Mouse (Mus musculus) cortical plate, adult 2 months (tissue): ENCODE results near the gene Arsa. TPM values are rescaled to one million over a fixed set of nuclear protein-coding genes. Genes with fewer than 3 reads are reported as not detected.
A peak's percentile ranks its signal among the peaks of the same experiment; 100 is the strongest.

Experiments
- H3K27ac ChIP-seq: fragments of 200-500 bp; 2 replicates; pipeline ENCODE4 v1.5.1; 2012; ENCODE audit warnings: low read length, control low read depth, inconsistent platforms; ENCODE audit not compliant: insufficient read depth
- H3K4me1 ChIP-seq: fragments of 200-500 bp; 2 replicates; pipeline ENCODE4 v1.6.1; 2011; ENCODE audit warnings: low read length; ENCODE audit not compliant: control insufficient read depth, insufficient read depth
- H3K4me3 ChIP-seq: fragments of 200-500 bp; 2 replicates; pipeline ENCODE4 v1.5.1; 2011; ENCODE audit warnings: mild to moderate bottlenecking, low read length, control low read depth; ENCODE audit not compliant: insufficient read depth
- CTCF ChIP-seq: fragments of 200-500 bp; IDR thresholded peaks from 2 replicates; pipeline ENCODE4 v1.5.1; 2011; ENCODE audit warnings: mild to moderate bottlenecking, control low read depth, low read length; ENCODE audit not compliant: insufficient read depth; ENCODE audit errors: extremely low read depth
- POLR2A ChIP-seq: fragments of 200-500 bp; IDR thresholded peaks from 2 replicates; pipeline ENCODE4 v1.6.1; 2011; ENCODE audit warnings: mild to moderate bottlenecking, low read length, control low read depth; ENCODE audit not compliant: insufficient read depth; ENCODE audit errors: extremely low read depth
- polyA plus RNA-seq: library from polyadenylated mRNA; depleted of rRNA; stranded (reverse); fragments of >200 nt; gene quantifications from 2 replicates; pipeline ENCODE4 v1.2.3, GENCODE M21; 2012

Gene Arsa
- polyA plus RNA-seq, 1 experiment: 40.2 TPM

- H3K4me1 ChIP-seq: no peaks in the 10 kb centered on the region; the same call in 1 of the 2 replicates
- H3K27ac ChIP-seq: no peak overlapping the region
- H3K4me3 ChIP-seq: no peak overlapping the region
- no peak for TF ChIP-seq POLR2A
- TF ChIP-seq CTCF: no peak
These were observed 35.5 kb upstream of the Arsa start for GRCm38 (mm10) chr15:89512679-89513078.

DNA sequence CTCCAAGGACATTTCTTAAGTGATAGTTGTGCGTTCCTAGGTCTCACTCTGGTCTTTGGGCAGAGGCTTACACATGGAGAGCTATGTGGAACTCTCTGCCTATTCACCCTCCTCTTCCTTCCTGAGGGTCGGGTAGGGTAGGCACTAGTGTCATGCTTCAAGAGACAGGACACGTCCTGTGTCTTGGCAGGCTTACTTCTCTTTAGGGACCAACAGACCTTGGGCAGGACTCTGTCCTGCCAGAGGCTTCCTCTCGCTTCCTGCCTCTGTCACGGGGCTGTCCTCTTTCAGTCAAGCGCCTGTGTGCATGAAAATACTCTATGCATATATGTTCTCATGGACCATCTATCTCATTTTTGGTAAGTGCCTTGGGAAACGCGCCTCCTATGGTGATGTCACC, 30.5 kb upstream of the Arsa start:
- H3K4me1 ChIP-seq: no peaks in the 10 kb centered on the region
- no peak overlapping the region for H3K4me3 ChIP-seq
- no peak for TF ChIP-seq POLR2A
- no peak for TF ChIP-seq CTCF
- no peak overlapping the region for H3K27ac ChIP-seq

- no peak overlapping the region for H3K4me3 ChIP-seq
- no peak overlapping the region for H3K27ac ChIP-seq
- TF ChIP-seq CTCF: no peak
- TF ChIP-seq POLR2A: no peak
- H3K4me1 ChIP-seq: no peaks in the 10 kb centered on the region
These were observed 27.6 kb upstream of the Arsa start for GRCm38 (mm10) chr15:89504838-89505237.

GRCm38 (mm10) chr15:89501321-89501720, 24.1 kb upstream of the Arsa start:
- no peak for TF ChIP-seq CTCF
- TF ChIP-seq POLR2A: no peak
- Histone ChIP-seq H3K4me3 (no peak overlapping the region), H3K27ac (no peak overlapping the region)

GRCm38 (mm10) chr15:89500221-89500791, 23.1 kb upstream of the Arsa start:
- Histone ChIP-seq H3K4me1 (no peaks in the 10 kb centered on the region), H3K27ac (no peak overlapping the region)

More at GRCm38 (mm10) chr15:89501321-89501720, 24.1 kb upstream of the Arsa start:
- no peaks in the 10 kb centered on the region for H3K4me1 ChIP-seq

DNA sequence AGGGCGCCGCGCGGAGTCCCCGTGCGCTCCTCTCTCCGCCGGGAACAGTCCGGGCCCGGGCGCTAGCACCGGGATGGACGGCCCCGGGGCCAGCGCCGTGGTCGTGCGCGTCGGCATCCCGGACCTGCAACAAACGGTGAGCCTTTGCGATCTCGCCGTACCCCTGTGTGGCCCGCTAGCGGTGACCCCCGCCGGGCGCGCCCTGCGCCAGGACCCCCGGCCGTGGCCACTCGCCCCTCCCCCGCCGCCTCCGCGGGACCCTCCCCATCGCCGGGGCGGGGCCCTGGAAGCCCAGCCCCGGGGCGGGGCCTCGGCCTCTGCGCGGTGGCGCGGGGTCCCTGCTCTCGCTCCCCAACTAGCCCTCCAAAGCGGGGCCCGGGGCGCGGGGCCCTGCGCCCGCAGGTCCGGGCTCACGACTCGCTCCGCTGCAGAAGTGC, 22.6 kb upstream of the Arsa start:
- no peaks in the 10 kb centered on the region for H3K4me1 ChIP-seq
- H3K4me3 ChIP-seq: peak overlapping the region; percentile 66
- no peak for TF ChIP-seq POLR2A
- no peak for TF ChIP-seq CTCF
- no peak overlapping the region for H3K27ac ChIP-seq

More at GRCm38 (mm10) chr15:89500221-89500791, 23.1 kb upstream of the Arsa start:
- TF ChIP-seq CTCF: no peak
- no peak for TF ChIP-seq POLR2A
- H3K4me3 ChIP-seq: peak overlapping the region; percentile 66

GRCm38 (mm10) chr15:89498961-89499688, 21.9 kb upstream of the Arsa start, which contains the start of gene Shank3:
TSS of gene Shank3 (plus strand) at chr15:89499623.
- Histone ChIP-seq H3K4me3 (peak within 1 kb of the TSS; percentile 72), H3K27ac (peak within 1 kb of the TSS; percentile 96), H3K4me1 (no peaks in the 10 kb centered on the region)
- no peak for TF ChIP-seq POLR2A
- TF ChIP-seq CTCF: no peak

GRCm38 (mm10) chr15:89498049-89498960, 21.1 kb upstream of the Arsa start:
- Histone ChIP-seq H3K4me3 (peak overlapping the region; percentile 72), H3K27ac (peak overlapping the region; percentile 96), H3K4me1 (no peaks in the 10 kb centered on the region)
- TF ChIP-seq CTCF (no peak), POLR2A (no peak)

- Histone ChIP-seq H3K27ac (peak overlapping the region; percentile 85), H3K4me3 (peak overlapping the region; percentile 72), H3K4me1 (no peaks in the 10 kb centered on the region)
- TF ChIP-seq POLR2A (0 out of 2 replicates have a peak, but pooled peaks have one; percentile 25), CTCF (no peak)
These were observed 20.3 kb upstream of the Arsa start for GRCm38 (mm10) chr15:89497391-89498048.
